Mouse (Mus musculus) neural tube, embryonic 10.5 days (tissue): Measurements from ENCODE around the gene Abca8b.
"Not testable (repeated sequence)": the region's sequence is repeated elsewhere in the genome, so short reads cannot be mapped to it uniquely, and the experiment has no call there.

Experiments used
- DNase-seq: peaks from one replicate; pipeline ENCODE4 v3.0.0-alpha.2; 2017; ENCODE audit warnings: low spot score; ENCODE audit errors: extremely low spot score

Gene Abca8b

GRCm38 (mm10) chr11:109995624-109996023 lies at the start of gene Abca8b:
TSS of gene Abca8b (minus strand) at chr11:109995845.
- DNase-seq = peak; percentile 72

GRCm38 (mm10) chr11:110037795-110038194 lies 42.1 kb upstream of the Abca8b start:
- no peak for DNase-seq

- no peak for DNase-seq
Observed at GRCm38 (mm10) chr11:110028913-110029695, 33.5 kb upstream of the Abca8b start.

- DNase-seq = no peak
Observed at GRCm38 (mm10) chr11:110010836-110011546, 15.3 kb upstream of the Abca8b start.

GRCm38 (mm10) chr11:109995013-109995412 lies 632 bp downstream of the Abca8b start:
- DNase-seq = peak; percentile 21

GRCm38 (mm10) chr11:109994014-109994413 lies 1.6 kb downstream of the Abca8b start:
- DNase-seq = no peak

GRCm38 (mm10) chr11:109991270-109991669 lies 4.4 kb downstream of the Abca8b start:
- no peak for DNase-seq

GRCm38 (mm10) chr11:109990256-109990655 lies 5.4 kb downstream of the Abca8b start:
- no peak for DNase-seq

GRCm38 (mm10) chr11:109988164-109988563 lies 7.5 kb downstream of the Abca8b start:
- no peak for DNase-seq

GRCm38 (mm10) chr11:109987460-109988072 lies 8.1 kb downstream of the Abca8b start:
- DNase-seq = not testable (repeated sequence)

GRCm38 (mm10) chr11:109981872-109982271 lies 13.8 kb downstream of the Abca8b start:
- no peak for DNase-seq

GRCm38 (mm10) chr11:109970521-109970920 lies 25.1 kb downstream of the Abca8b start:
- DNase-seq = no peak

GRCm38 (mm10) chr11:109961495-109962492 lies 33.9 kb downstream of the Abca8b start:
- DNase-seq = no peak

GRCm38 (mm10) chr11:109955185-109955584 lies 40.5 kb downstream of the Abca8b start:
- DNase-seq = no peak

- DNase-seq = no peak
Observed at GRCm38 (mm10) chr11:109936915-109937314, 58.7 kb downstream of the Abca8b start.

GRCm38 (mm10) chr11:109933207-109933606 lies 62.4 kb downstream of the Abca8b start:
- not testable (repeated sequence) for DNase-seq

- DNase-seq = no peak
Observed at GRCm38 (mm10) chr11:109928489-109928888, 67.2 kb downstream of the Abca8b start.

- DNase-seq = no peak
Observed at GRCm38 (mm10) chr11:109926718-109927680, 68.6 kb downstream of the Abca8b start.

GRCm38 (mm10) chr11:109922236-109922635 lies 73.4 kb downstream of the Abca8b start:
- no peak for DNase-seq

GRCm38 (mm10) chr11:109919480-109919879 lies 76.2 kb downstream of the Abca8b start:
- no peak for DNase-seq
